Mouse (Mus musculus): ENCODE data around the gene Med27. TPM values are rescaled to one million over a fixed set of nuclear protein-coding genes. Genes with fewer than 3 reads are reported as not detected.

Gene Med27
- polyA plus RNA-seq, 1 experiment = 21.4 TPM

GRCm38 (mm10) chr2:29532173-29532572, 185.6 kb downstream of the Med27 start:
- TF ChIP-seq EP300 (IDR thresholded peaks at IDR 0.05; ENCODE audit: insufficient read depth, low read depth, low read length) (no peak), CTCF (IDR thresholded peaks at IDR 0.05; ENCODE audit: low read depth, low read length) (no peak), POLR2A (IDR thresholded peaks at IDR 0.05; ENCODE audit: insufficient read depth, low read length) (no peak)
- no peaks in the 10 kb centered on the region for H3K4me1 ChIP-seq (ENCODE audit: control insufficient read depth, insufficient read depth, low read length)
- H3K27me3 ChIP-seq (ENCODE audit: control insufficient read depth, insufficient read depth, low read length, poor library complexity, severe bottlenecking) = no peaks in the 10 kb centered on the region
- no peaks in the 10 kb centered on the region for H3K9me3 ChIP-seq (replicated peaks; ENCODE audit: control insufficient read depth, insufficient read depth, low read length, poor library complexity, severe bottlenecking)
- H3K9ac ChIP-seq (ENCODE audit: low read depth, poor library complexity, severe bottlenecking) = no peak overlapping the region
- no peak overlapping the region for H3K27ac ChIP-seq (ENCODE audit: insufficient read depth, low read length)
- no peaks in the 10 kb centered on the region for H3K36me3 ChIP-seq (ENCODE audit: control insufficient read depth, insufficient read depth, low read length, poor library complexity, severe bottlenecking)
- no peak overlapping the region for H3K4me3 ChIP-seq (ENCODE audit: low read depth, low read length)

GRCm38 (mm10) chr2:29532921-29533320, 186.3 kb downstream of the Med27 start:
- Histone ChIP-seq H3K9me3 (replicated peaks; ENCODE audit: control insufficient read depth, insufficient read depth, low read length, poor library complexity, severe bottlenecking) (no peaks in the 10 kb centered on the region), H3K4me3 (ENCODE audit: low read depth, low read length) (no peak overlapping the region), H3K27ac (ENCODE audit: insufficient read depth, low read length) (no peak overlapping the region), H3K27me3 (ENCODE audit: control insufficient read depth, insufficient read depth, low read length, poor library complexity, severe bottlenecking) (no peaks in the 10 kb centered on the region), H3K4me1 (ENCODE audit: control insufficient read depth, insufficient read depth, low read length) (no peaks in the 10 kb centered on the region), H3K9ac (ENCODE audit: low read depth, poor library complexity, severe bottlenecking) (no peak overlapping the region), H3K36me3 (ENCODE audit: control insufficient read depth, insufficient read depth, low read length, poor library complexity, severe bottlenecking) (no peaks in the 10 kb centered on the region)
- TF ChIP-seq CTCF (IDR thresholded peaks at IDR 0.05; ENCODE audit: low read depth, low read length) = no peak
- no peak for TF ChIP-seq EP300 (IDR thresholded peaks at IDR 0.05; ENCODE audit: insufficient read depth, low read depth, low read length)
- no peak for TF ChIP-seq POLR2A (IDR thresholded peaks at IDR 0.05; ENCODE audit: insufficient read depth, low read length)

- no peak overlapping the region for H3K4me3 ChIP-seq (ENCODE audit: low read depth, low read length)
- no peaks in the 10 kb centered on the region for H3K27me3 ChIP-seq (ENCODE audit: control insufficient read depth, insufficient read depth, low read length, poor library complexity, severe bottlenecking)
- H3K36me3 ChIP-seq (ENCODE audit: control insufficient read depth, insufficient read depth, low read length, poor library complexity, severe bottlenecking) = no peaks in the 10 kb centered on the region
- H3K9me3 ChIP-seq (replicated peaks; ENCODE audit: control insufficient read depth, insufficient read depth, low read length, poor library complexity, severe bottlenecking) = no peaks in the 10 kb centered on the region
- H3K27ac ChIP-seq (ENCODE audit: insufficient read depth, low read length) = no peak overlapping the region
- H3K4me1 ChIP-seq (ENCODE audit: control insufficient read depth, insufficient read depth, low read length) = no peaks in the 10 kb centered on the region
- TF ChIP-seq POLR2A (IDR thresholded peaks at IDR 0.05; ENCODE audit: insufficient read depth, low read length) (no peak), CTCF (IDR thresholded peaks at IDR 0.05; ENCODE audit: low read depth, low read length) (no peak)
- no peak overlapping the region for H3K9ac ChIP-seq (ENCODE audit: low read depth, poor library complexity, severe bottlenecking)
Measured at GRCm38 (mm10) chr2:29535566-29536244, 189.1 kb downstream of the Med27 start.

- H3K4me3 ChIP-seq (ENCODE audit: low read depth, low read length) = no peak overlapping the region
- no peak overlapping the region for H3K27ac ChIP-seq (ENCODE audit: insufficient read depth, low read length)
- H3K4me1 ChIP-seq (ENCODE audit: control insufficient read depth, insufficient read depth, low read length) = no peaks in the 10 kb centered on the region
- no peaks in the 10 kb centered on the region for H3K9me3 ChIP-seq (replicated peaks; ENCODE audit: control insufficient read depth, insufficient read depth, low read length, poor library complexity, severe bottlenecking)
- no peaks in the 10 kb centered on the region for H3K27me3 ChIP-seq (ENCODE audit: control insufficient read depth, insufficient read depth, low read length, poor library complexity, severe bottlenecking)
- H3K9ac ChIP-seq (ENCODE audit: low read depth, poor library complexity, severe bottlenecking) = no peak overlapping the region
- no peaks in the 10 kb centered on the region for H3K36me3 ChIP-seq (ENCODE audit: control insufficient read depth, insufficient read depth, low read length, poor library complexity, severe bottlenecking)
- no peak for TF ChIP-seq CTCF (IDR thresholded peaks at IDR 0.05; ENCODE audit: low read depth, low read length)
- TF ChIP-seq POLR2A (IDR thresholded peaks at IDR 0.05; ENCODE audit: insufficient read depth, low read length) = no peak
- TF ChIP-seq EP300 (IDR thresholded peaks at IDR 0.05; ENCODE audit: insufficient read depth, low read depth, low read length) = no peak
Measured at GRCm38 (mm10) chr2:29536481-29536880, 189.9 kb downstream of the Med27 start.

GRCm38 (mm10) chr2:29537334-29537733, 190.7 kb downstream of the Med27 start:
- no peaks in the 10 kb centered on the region for H3K27me3 ChIP-seq (ENCODE audit: control insufficient read depth, insufficient read depth, low read length, poor library complexity, severe bottlenecking)
- H3K4me1 ChIP-seq (ENCODE audit: control insufficient read depth, insufficient read depth, low read length) = no peaks in the 10 kb centered on the region
- no peaks in the 10 kb centered on the region for H3K9me3 ChIP-seq (replicated peaks; ENCODE audit: control insufficient read depth, insufficient read depth, low read length, poor library complexity, severe bottlenecking)
- no peak overlapping the region for H3K27ac ChIP-seq (ENCODE audit: insufficient read depth, low read length)
- H3K9ac ChIP-seq (ENCODE audit: low read depth, poor library complexity, severe bottlenecking) = no peak overlapping the region
- TF ChIP-seq CTCF (IDR thresholded peaks at IDR 0.05; ENCODE audit: low read depth, low read length) (peak; percentile 64), EP300 (IDR thresholded peaks at IDR 0.05; ENCODE audit: insufficient read depth, low read depth, low read length) (no peak)
- no peaks in the 10 kb centered on the region for H3K36me3 ChIP-seq (ENCODE audit: control insufficient read depth, insufficient read depth, low read length, poor library complexity, severe bottlenecking)
- no peak overlapping the region for H3K4me3 ChIP-seq (ENCODE audit: low read depth, low read length)

- no peaks in the 10 kb centered on the region for H3K9me3 ChIP-seq (replicated peaks; ENCODE audit: control insufficient read depth, insufficient read depth, low read length, poor library complexity, severe bottlenecking)
- TF ChIP-seq POLR2A (IDR thresholded peaks at IDR 0.05; ENCODE audit: insufficient read depth, low read length) (no peak), CTCF (IDR thresholded peaks at IDR 0.05; ENCODE audit: low read depth, low read length) (no peak), EP300 (IDR thresholded peaks at IDR 0.05; ENCODE audit: insufficient read depth, low read depth, low read length) (no peak)
- no peak overlapping the region for H3K4me3 ChIP-seq (ENCODE audit: low read depth, low read length)
- H3K27ac ChIP-seq (ENCODE audit: insufficient read depth, low read length) = no peak overlapping the region
- no peaks in the 10 kb centered on the region for H3K36me3 ChIP-seq (ENCODE audit: control insufficient read depth, insufficient read depth, low read length, poor library complexity, severe bottlenecking)
- H3K27me3 ChIP-seq (ENCODE audit: control insufficient read depth, insufficient read depth, low read length, poor library complexity, severe bottlenecking) = no peaks in the 10 kb centered on the region
- H3K4me1 ChIP-seq (ENCODE audit: control insufficient read depth, insufficient read depth, low read length) = no peaks in the 10 kb centered on the region
- H3K9ac ChIP-seq (ENCODE audit: low read depth, poor library complexity, severe bottlenecking) = no peak overlapping the region
Measured at GRCm38 (mm10) chr2:29542039-29542438, 195.4 kb downstream of the Med27 start.
